Mouse (Mus musculus) liver, postnatal 0 days (tissue): ENCODE measurements around the gene Txnl4b.

Experiments
- CTCF ChIP-seq: sonication (generic); IDR thresholded peaks from 2 replicates; pipeline ENCODE4 v1.5.1; 2016; ENCODE audit warnings: antibody characterized with exemption, low read depth
- EP300 ChIP-seq: IDR thresholded peaks from 2 replicates; pipeline ENCODE4 v1.6.1; 2016; ENCODE audit warnings: antibody characterized with exemption, low read depth, mild to moderate bottlenecking

DNA sequence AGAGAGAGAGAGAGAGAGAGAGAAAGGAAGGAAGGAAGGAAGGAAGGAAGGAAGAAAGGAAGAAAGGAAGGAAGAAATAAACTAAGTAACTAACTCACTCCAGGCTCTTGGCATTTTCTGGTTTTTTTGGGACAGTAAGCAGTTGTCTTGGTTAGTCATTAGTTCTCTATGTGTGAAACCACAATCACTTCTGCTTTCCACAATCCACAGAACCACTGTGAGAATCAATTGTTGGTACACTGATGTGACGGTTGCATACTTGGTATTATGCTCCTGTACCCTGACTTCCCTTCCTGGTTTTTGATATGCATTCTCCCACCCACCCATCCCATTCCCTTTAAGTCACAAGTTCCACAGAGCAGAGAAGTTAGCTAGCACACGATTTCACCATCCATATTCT lies 1.8 kb upstream of the Txnl4b start:
- TF ChIP-seq CTCF (no peak), EP300 (no peak)
